Mouse (Mus musculus) midbrain, postnatal 0 days (tissue): Measurements from ENCODE around the gene Hdac4. TPM values are rescaled to one million over a fixed set of nuclear protein-coding genes. Genes with fewer than 3 reads are reported as not detected.

Experiments used
- ATAC-seq: fragments of 200-750 bp; cut with Nextera tagmentation; 2 replicates; pipeline ENCODE4 v1.8.0; 2017; ENCODE audit warnings: moderate number of reproducible peaks, mild to moderate bottlenecking, moderate TSS enrichment, moderate library complexity; ENCODE audit not compliant: low FRiP score
- DNase-seq: peaks from one replicate; pipeline ENCODE4 v3.0.0-alpha.2; 2015; ENCODE audit warnings: low spot score
- H3K27ac ChIP-seq: fragments of 300-500 bp; sonication (generic); 2 replicates; pipeline ENCODE4 v1.5.1; 2014; ENCODE audit warnings: low read depth, mild to moderate bottlenecking, low read length, mixed read lengths
- H3K27me3 ChIP-seq: fragments of 300-500 bp; sonication (generic); 2 replicates; pipeline ENCODE4 v1.6.1; 2014; ENCODE audit warnings: low read length, control low read depth, mixed read lengths; ENCODE audit not compliant: insufficient read depth
- H3K36me3 ChIP-seq: fragments of 300-500 bp; sonication (generic); 2 replicates; pipeline ENCODE4 v1.6.1; 2014; ENCODE audit warnings: low read length, control low read depth, mixed read lengths; ENCODE audit not compliant: insufficient read depth
- H3K4me1 ChIP-seq: fragments of 300-500 bp; sonication (generic); 2 replicates; pipeline ENCODE4 v1.6.1; 2014; ENCODE audit warnings: mild to moderate bottlenecking, control low read depth, antibody characterized with exemption, low read length, mixed read lengths; ENCODE audit not compliant: insufficient read depth
- H3K4me2 ChIP-seq: fragments of 300-500 bp; sonication (generic); 2 replicates; pipeline ENCODE4 v1.6.1; 2014; ENCODE audit warnings: low read depth, mild to moderate bottlenecking, low read length, mixed read lengths; ENCODE audit not compliant: poor library complexity, severe bottlenecking
- H3K4me3 ChIP-seq: fragments of 300-500 bp; sonication (generic); 2 replicates; pipeline ENCODE4 v1.5.1; 2014; ENCODE audit warnings: low read depth, mild to moderate bottlenecking, low read length, moderate library complexity
- H3K9ac ChIP-seq: fragments of 300-500 bp; sonication (generic); replicated peaks from 2 replicates; pipeline ENCODE4 v1.6.1; 2014; ENCODE audit warnings: mild to moderate bottlenecking, low read length, moderate library complexity, mixed read lengths; ENCODE audit not compliant: poor library complexity, severe bottlenecking
- H3K9me3 ChIP-seq: fragments of 300-500 bp; sonication (generic); 2 replicates; pipeline ENCODE4 v1.6.1; 2016; ENCODE audit warnings: low read length, control low read depth
- CTCF ChIP-seq: IDR thresholded peaks from 2 replicates; pipeline ENCODE4 v1.5.1; 2016; ENCODE audit warnings: antibody characterized with exemption, mild to moderate bottlenecking
- WGBS: fragments of 180-500 bp; shearing (Covaris S2); extraction: QIAGEN DNeasy Blood & Tissue Kit; methylation state at CpG from one replicate; pipeline ENCODE4 v1.1.7; 2014; 5-methylcytosine and 5-hydroxymethylcytosine counted together
- polyA plus RNA-seq: library from polyadenylated mRNA; unstranded; fragments of >200 nt; fragmentation: Nextera tagmentation; extraction: Ambion mirVana; gene quantifications from 2 replicates; pipeline ENCODE4 v1.2.1, GENCODE M21; 2015
- total RNA-seq: library from RNA; depleted of rRNA; stranded (reverse); fragments of >200 nt; gene quantifications from 2 replicates; pipeline ENCODE4 v1.2.3, GENCODE M21; 2014

The Hdac4 gene
- total and polyA plus RNA-seq, 2 experiments from 2014 or later, result 18.1 to 51.8 TPM

GRCm38 (mm10) chr1:92063271-92063670, 132.2 kb downstream of the Hdac4 start:
- H3K4me2 ChIP-seq, result no peak overlapping the region
- H3K4me3 ChIP-seq, result no peak overlapping the region
- no peak overlapping the region for H3K9ac ChIP-seq
- TF ChIP-seq CTCF, result no peak
- no peak overlapping the region for H3K27ac ChIP-seq
- WGBS, result 96% methylated on average over 3 of the region's 3 CpGs
- DNase-seq (no peak), ATAC-seq (no peak)
- H3K9me3 ChIP-seq, result no peaks in the 10 kb centered on the region
- H3K36me3 ChIP-seq, result no peaks in the 10 kb centered on the region
- no peaks in the 10 kb centered on the region for H3K27me3 ChIP-seq
- peaks cover 5% of the 10 kb centered on the region; the same call in 1 of the 2 replicates for H3K4me1 ChIP-seq

GRCm38 (mm10) chr1:92061198-92062073, 134.1 kb downstream of the Hdac4 start:
- Histone ChIP-seq H3K36me3 (no peaks in the 10 kb centered on the region), H3K9me3 (no peaks in the 10 kb centered on the region), H3K9ac (no peak overlapping the region), H3K4me2 (no peak overlapping the region), H3K4me3 (no peak overlapping the region), H3K27me3 (no peaks in the 10 kb centered on the region), H3K27ac (0 out of 2 replicates have a peak overlapping the region, but pooled peaks have one; percentile 12), H3K4me1 (peaks cover 5% of the 10 kb centered on the region; the same call in 1 of the 2 replicates)
- DNase-seq, result peak; percentile 35
- TF ChIP-seq CTCF, result no peak
- 38% methylated on average over 8 of the region's 8 CpGs for WGBS
- no peak for ATAC-seq

GRCm38 (mm10) chr1:92060532-92061064, 134.9 kb downstream of the Hdac4 start:
- no peak for TF ChIP-seq CTCF
- ATAC-seq (no peak), DNase-seq (no peak)
- H3K9me3 ChIP-seq, result no peaks in the 10 kb centered on the region
- 57% methylated on average over 4 of the region's 4 CpGs for WGBS
- H3K36me3 ChIP-seq, result no peaks in the 10 kb centered on the region
- H3K4me2 ChIP-seq, result no peak overlapping the region
- H3K9ac ChIP-seq, result no peak overlapping the region
- H3K27ac ChIP-seq, result no peak overlapping the region
- peaks cover 5% of the 10 kb centered on the region; the same call in 1 of the 2 replicates for H3K4me1 ChIP-seq
- H3K27me3 ChIP-seq, result no peaks in the 10 kb centered on the region
- H3K4me3 ChIP-seq, result no peak overlapping the region

- no peaks in the 10 kb centered on the region for H3K27me3 ChIP-seq
- H3K4me2 ChIP-seq, result no peak overlapping the region
- no peak overlapping the region for H3K9ac ChIP-seq
- H3K27ac ChIP-seq, result no peak overlapping the region
- H3K9me3 ChIP-seq, result no peaks in the 10 kb centered on the region
- WGBS, result 97% methylated on average over 1 of the region's 1 CpGs
- no peaks in the 10 kb centered on the region for H3K36me3 ChIP-seq
- ATAC-seq (no peak), DNase-seq (no peak)
- peaks cover 5% of the 10 kb centered on the region; the same call in 1 of the 2 replicates for H3K4me1 ChIP-seq
- H3K4me3 ChIP-seq, result no peak overlapping the region
- no peak for TF ChIP-seq CTCF
These were observed 135.9 kb downstream of the Hdac4 start for GRCm38 (mm10) chr1:92059571-92059970.

GRCm38 (mm10) chr1:92058731-92059425, 136.6 kb downstream of the Hdac4 start:
- ATAC-seq, result no peak
- Histone ChIP-seq H3K4me3 (no peak overlapping the region), H3K36me3 (no peaks in the 10 kb centered on the region), H3K9me3 (no peaks in the 10 kb centered on the region), H3K4me2 (no peak overlapping the region), H3K4me1 (peaks cover 5% of the 10 kb centered on the region; the same call in 1 of the 2 replicates), H3K27ac (no peak overlapping the region), H3K27me3 (no peaks in the 10 kb centered on the region), H3K9ac (no peak overlapping the region)
- TF ChIP-seq CTCF, result no peak
- whole genome bisulfite sequencing, result 79% methylated on average over 5 of the region's 5 CpGs
- DNase-seq, result no peak

GRCm38 (mm10) chr1:92057068-92057467, 138.4 kb downstream of the Hdac4 start:
- H3K4me3 ChIP-seq, result no peak overlapping the region
- no peaks in the 10 kb centered on the region for H3K9me3 ChIP-seq
- no peaks in the 10 kb centered on the region for H3K4me1 ChIP-seq
- TF ChIP-seq CTCF, result no peak
- no peak overlapping the region for H3K4me2 ChIP-seq
- H3K9ac ChIP-seq, result no peak overlapping the region
- DNase-seq (no peak), ATAC-seq (no peak)
- no peak overlapping the region for H3K27ac ChIP-seq
- 78% methylated on average over 3 of the region's 3 CpGs for WGBS
- no peaks in the 10 kb centered on the region for H3K36me3 ChIP-seq
- no peaks in the 10 kb centered on the region for H3K27me3 ChIP-seq
